Mouse (Mus musculus): ENCODE data around the gene Lrrc36. TPM values are rescaled to one million over a fixed set of nuclear protein-coding genes. Genes with fewer than 3 reads are reported as not detected.

The Lrrc36 gene
- polyA plus RNA-seq, 1 experiment from 2014 or later, result 2.7 TPM

GRCm38 (mm10) chr8:105436218-105436617 is 22.8 kb downstream of the Lrrc36 start:
- H3K4me3 ChIP-seq (ENCODE audit: low read depth, low read length), result no peak overlapping the region
- H3K4me2 ChIP-seq, result no peak overlapping the region
- no peaks in the 10 kb centered on the region for H3K27me3 ChIP-seq (ENCODE audit: control insufficient read depth, insufficient read depth, low read length)
- H3K9me3 ChIP-seq (ENCODE audit: control insufficient read depth, low read length), result no peaks in the 10 kb centered on the region
- H3K27ac ChIP-seq (ENCODE audit: low read depth, low read length), result no peak overlapping the region
- WGBS, result 80% methylated on average over 5 of the region's 5 CpGs
- peaks cover 11% of the 10 kb centered on the region for H3K4me1 ChIP-seq (ENCODE audit: control insufficient read depth, insufficient read depth, low read length)
- no peaks in the 10 kb centered on the region for H3K36me3 ChIP-seq (ENCODE audit: control insufficient read depth, insufficient read depth, low read length)
- no peak overlapping the region for H3K9ac ChIP-seq (ENCODE audit: low read length)
- ATAC-seq (ENCODE audit: low FRiP score), result no peak
- DNase-seq (ENCODE audit: low spot score, missing footprints), result no peak

GRCm38 (mm10) chr8:105437078-105437748 is 23.8 kb downstream of the Lrrc36 start:
- ATAC-seq (ENCODE audit: low FRiP score), result no peak
- H3K27me3 ChIP-seq (ENCODE audit: control insufficient read depth, insufficient read depth, low read length), result no peaks in the 10 kb centered on the region
- H3K27ac ChIP-seq (ENCODE audit: low read depth, low read length), result no peak overlapping the region
- no peaks in the 10 kb centered on the region for H3K9me3 ChIP-seq (ENCODE audit: control insufficient read depth, low read length)
- no peak overlapping the region for H3K9ac ChIP-seq (ENCODE audit: low read length)
- H3K36me3 ChIP-seq (ENCODE audit: control insufficient read depth, insufficient read depth, low read length), result no peaks in the 10 kb centered on the region
- no peak overlapping the region for H3K4me3 ChIP-seq (ENCODE audit: low read depth, low read length)
- WGBS, result 86% methylated on average over 5 of the region's 5 CpGs
- no peak overlapping the region for H3K4me2 ChIP-seq
- no peak for DNase-seq (ENCODE audit: low spot score, missing footprints)
- H3K4me1 ChIP-seq (ENCODE audit: control insufficient read depth, insufficient read depth, low read length), result peaks cover 11% of the 10 kb centered on the region

GRCm38 (mm10) chr8:105438865-105439264 is 25.5 kb downstream of the Lrrc36 start:
- Histone ChIP-seq H3K4me2 (no peak overlapping the region), H3K4me1 (ENCODE audit: control insufficient read depth, insufficient read depth, low read length) (no peaks in the 10 kb centered on the region; the same call in 1 of the 2 replicates), H3K36me3 (ENCODE audit: control insufficient read depth, insufficient read depth, low read length) (no peaks in the 10 kb centered on the region), H3K9ac (ENCODE audit: low read length) (no peak overlapping the region), H3K27me3 (ENCODE audit: control insufficient read depth, insufficient read depth, low read length) (no peaks in the 10 kb centered on the region), H3K4me3 (ENCODE audit: low read depth, low read length) (no peak overlapping the region), H3K27ac (ENCODE audit: low read depth, low read length) (no peak overlapping the region), H3K9me3 (ENCODE audit: control insufficient read depth, low read length) (no peaks in the 10 kb centered on the region)
- 37% methylated on average over 5 of the region's 5 CpGs for WGBS
- peak; percentile 91 for DNase-seq (ENCODE audit: low spot score, missing footprints)
- ATAC-seq (ENCODE audit: low FRiP score), result no peak

- 11% methylated on average over 6 of the region's 6 CpGs for WGBS
Observed at GRCm38 (mm10) chr8:105441433-105441832, 28.1 kb downstream of the Lrrc36 start.

GRCm38 (mm10) chr8:105442661-105443060 is 29.3 kb downstream of the Lrrc36 start:
- DNase-seq (ENCODE audit: low spot score, missing footprints) (no peak), ATAC-seq (ENCODE audit: low FRiP score) (no peak)
- H3K9me3 ChIP-seq (ENCODE audit: control insufficient read depth, low read length), result no peaks in the 10 kb centered on the region
- H3K9ac ChIP-seq (ENCODE audit: low read length), result no peak overlapping the region
- H3K4me2 ChIP-seq, result no peak overlapping the region
- no peak overlapping the region for H3K27ac ChIP-seq (ENCODE audit: low read depth, low read length)
- H3K4me1 ChIP-seq (ENCODE audit: control insufficient read depth, insufficient read depth, low read length), result peaks cover 8% of the 10 kb centered on the region
- no peak overlapping the region for H3K4me3 ChIP-seq (ENCODE audit: low read depth, low read length)
- no peaks in the 10 kb centered on the region for H3K27me3 ChIP-seq (ENCODE audit: control insufficient read depth, insufficient read depth, low read length)
- 91% methylated on average over 5 of the region's 5 CpGs for WGBS
- H3K36me3 ChIP-seq (ENCODE audit: control insufficient read depth, insufficient read depth, low read length), result no peaks in the 10 kb centered on the region

More at GRCm38 (mm10) chr8:105441433-105441832, 28.1 kb downstream of the Lrrc36 start:
- no peaks in the 10 kb centered on the region for H3K27me3 ChIP-seq (ENCODE audit: control insufficient read depth, insufficient read depth, low read length)
- H3K4me2 ChIP-seq, result no peak overlapping the region
- peak; percentile 96 for DNase-seq (ENCODE audit: low spot score, missing footprints)
- H3K27ac ChIP-seq (ENCODE audit: low read depth, low read length), result no peak overlapping the region
- H3K4me1 ChIP-seq (ENCODE audit: control insufficient read depth, insufficient read depth, low read length), result peaks cover 8% of the 10 kb centered on the region
- no peak overlapping the region for H3K9ac ChIP-seq (ENCODE audit: low read length)
- no peak overlapping the region for H3K4me3 ChIP-seq (ENCODE audit: low read depth, low read length)
- H3K9me3 ChIP-seq (ENCODE audit: control insufficient read depth, low read length), result no peaks in the 10 kb centered on the region
- H3K36me3 ChIP-seq (ENCODE audit: control insufficient read depth, insufficient read depth, low read length), result no peaks in the 10 kb centered on the region
- ATAC-seq (ENCODE audit: low FRiP score), result no peak

- Histone ChIP-seq H3K4me3 (ENCODE audit: low read depth, low read length) (no peak overlapping the region), H3K36me3 (ENCODE audit: control insufficient read depth, insufficient read depth, low read length) (no peaks in the 10 kb centered on the region), H3K9ac (ENCODE audit: low read length) (peak overlapping the region; percentile 22; the same call in 1 of the 2 replicates), H3K27ac (ENCODE audit: low read depth, low read length) (peak overlapping the region; percentile 82), H3K27me3 (ENCODE audit: control insufficient read depth, insufficient read depth, low read length) (no peaks in the 10 kb centered on the region), H3K4me1 (ENCODE audit: control insufficient read depth, insufficient read depth, low read length) (peaks cover 8% of the 10 kb centered on the region), H3K4me2 (peak overlapping the region; percentile 35), H3K9me3 (ENCODE audit: control insufficient read depth, low read length) (no peaks in the 10 kb centered on the region)
- WGBS, result 16% methylated on average over 11 of the region's 11 CpGs
- DNase-seq (ENCODE audit: low spot score, missing footprints) (peak; percentile 96), ATAC-seq (ENCODE audit: low FRiP score) (peak; percentile 95)
Observed at GRCm38 (mm10) chr8:105445296-105446126, 32.1 kb downstream of the Lrrc36 start.

- H3K4me1 ChIP-seq (ENCODE audit: control insufficient read depth, insufficient read depth, low read length), result peaks cover 8% of the 10 kb centered on the region
- WGBS, result 7% methylated on average over 4 of the region's 4 CpGs
- H3K27ac ChIP-seq (ENCODE audit: low read depth, low read length), result peak overlapping the region; percentile 82
- H3K4me3 ChIP-seq (ENCODE audit: low read depth, low read length), result no peak overlapping the region
- DNase-seq (ENCODE audit: low spot score, missing footprints) (no peak), ATAC-seq (ENCODE audit: low FRiP score) (peak; percentile 88)
- H3K36me3 ChIP-seq (ENCODE audit: control insufficient read depth, insufficient read depth, low read length), result no peaks in the 10 kb centered on the region
- H3K27me3 ChIP-seq (ENCODE audit: control insufficient read depth, insufficient read depth, low read length), result no peaks in the 10 kb centered on the region
- H3K9ac ChIP-seq (ENCODE audit: low read length), result peak overlapping the region; percentile 45
- H3K9me3 ChIP-seq (ENCODE audit: control insufficient read depth, low read length), result no peaks in the 10 kb centered on the region
- H3K4me2 ChIP-seq, result peak overlapping the region; percentile 35
Observed at GRCm38 (mm10) chr8:105446127-105446552, 32.8 kb downstream of the Lrrc36 start.

GRCm38 (mm10) chr8:105448188-105448587 is 34.8 kb downstream of the Lrrc36 start:
- no peak overlapping the region for H3K4me2 ChIP-seq
- no peak overlapping the region for H3K4me3 ChIP-seq (ENCODE audit: low read depth, low read length)
- no peaks in the 10 kb centered on the region for H3K36me3 ChIP-seq (ENCODE audit: control insufficient read depth, insufficient read depth, low read length)
- no peak overlapping the region for H3K9ac ChIP-seq (ENCODE audit: low read length)
- WGBS, result 98% methylated on average over 3 of the region's 3 CpGs
- no peak for ATAC-seq (ENCODE audit: low FRiP score)
- peaks cover 8% of the 10 kb centered on the region for H3K4me1 ChIP-seq (ENCODE audit: control insufficient read depth, insufficient read depth, low read length)
- H3K9me3 ChIP-seq (ENCODE audit: control insufficient read depth, low read length), result no peaks in the 10 kb centered on the region
- no peak for DNase-seq (ENCODE audit: low spot score, missing footprints)
- no peak overlapping the region for H3K27ac ChIP-seq (ENCODE audit: low read depth, low read length)
- H3K27me3 ChIP-seq (ENCODE audit: control insufficient read depth, insufficient read depth, low read length), result no peaks in the 10 kb centered on the region

- no peak for ATAC-seq (ENCODE audit: low FRiP score)
- no peak overlapping the region for H3K4me3 ChIP-seq (ENCODE audit: low read depth, low read length)
- no peaks in the 10 kb centered on the region for H3K36me3 ChIP-seq (ENCODE audit: control insufficient read depth, insufficient read depth, low read length)
- DNase-seq (ENCODE audit: low spot score, missing footprints), result no peak
- H3K4me2 ChIP-seq, result no peak overlapping the region
- H3K27ac ChIP-seq (ENCODE audit: low read depth, low read length), result no peak overlapping the region
- no peaks in the 10 kb centered on the region for H3K9me3 ChIP-seq (ENCODE audit: control insufficient read depth, low read length)
- peaks cover 8% of the 10 kb centered on the region for H3K4me1 ChIP-seq (ENCODE audit: control insufficient read depth, insufficient read depth, low read length)
- H3K9ac ChIP-seq (ENCODE audit: low read length), result no peak overlapping the region
- 87% methylated on average over 5 of the region's 5 CpGs for WGBS
- no peaks in the 10 kb centered on the region for H3K27me3 ChIP-seq (ENCODE audit: control insufficient read depth, insufficient read depth, low read length)
Observed at GRCm38 (mm10) chr8:105448596-105448995, 35.2 kb downstream of the Lrrc36 start.
